Mouse (Mus musculus) lung, adult 18-20 months (tissue): ENCODE results near the gene Frem3.

Experiments
- DNase-seq, 2 experiments: peaks; one replicate each; pipeline ENCODE4 v3.0.0; 2022; ENCODE audit warnings: mixed read lengths in 2 of 2

Gene Frem3

GRCm38 (mm10) chr8:80714461-80714860 is 103.6 kb downstream of the Frem3 start:
- no peak for DNase-seq

GRCm38 (mm10) chr8:80732326-80732725 is 121.4 kb downstream of the Frem3 start:
- DNase-seq: no peak

- DNase-seq: peak in 1 of 2 experiments; percentile 15
Measured at GRCm38 (mm10) chr8:80738046-80738387, 127.1 kb downstream of the Frem3 start.

DNA sequence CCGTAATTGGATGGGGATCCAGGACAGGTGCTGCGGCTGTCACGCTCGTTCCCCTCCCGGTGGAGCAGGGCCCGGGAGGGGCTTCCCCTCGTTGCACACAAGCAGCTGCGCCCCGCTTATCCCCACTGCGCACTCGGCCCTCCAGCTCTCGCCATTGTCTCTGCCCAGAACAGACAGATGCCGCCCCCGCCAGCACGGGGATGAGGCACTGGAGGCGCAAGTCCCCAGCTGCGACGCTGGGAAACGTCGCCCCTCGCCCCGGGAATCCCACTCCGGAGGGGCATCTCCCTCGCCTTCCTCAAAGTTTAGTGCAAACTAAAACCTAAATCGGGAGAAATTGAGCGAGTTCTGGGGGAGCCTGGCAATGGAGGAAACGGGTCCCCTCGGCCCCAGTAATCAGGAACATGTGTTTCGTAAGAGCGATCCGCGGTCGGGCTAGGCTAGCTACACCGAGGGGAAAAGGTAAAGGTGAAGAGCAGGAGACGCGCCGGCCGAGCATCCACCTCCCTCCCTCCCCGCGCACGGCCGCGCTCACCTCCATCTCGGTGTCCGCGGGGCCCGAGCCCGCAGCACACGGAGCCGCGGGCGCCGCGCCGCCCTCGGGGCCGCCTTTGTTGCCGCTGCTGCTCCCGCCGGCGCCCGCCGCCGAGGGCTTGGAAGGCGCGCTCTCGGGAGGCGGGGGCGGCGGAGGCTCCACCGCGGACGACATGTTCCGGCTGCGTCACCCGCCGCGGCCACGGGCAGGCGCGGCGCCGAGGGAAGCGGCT is 127.7 kb downstream of the Frem3 start:
- DNase-seq: peak; percentile 26 to 30

DNA sequence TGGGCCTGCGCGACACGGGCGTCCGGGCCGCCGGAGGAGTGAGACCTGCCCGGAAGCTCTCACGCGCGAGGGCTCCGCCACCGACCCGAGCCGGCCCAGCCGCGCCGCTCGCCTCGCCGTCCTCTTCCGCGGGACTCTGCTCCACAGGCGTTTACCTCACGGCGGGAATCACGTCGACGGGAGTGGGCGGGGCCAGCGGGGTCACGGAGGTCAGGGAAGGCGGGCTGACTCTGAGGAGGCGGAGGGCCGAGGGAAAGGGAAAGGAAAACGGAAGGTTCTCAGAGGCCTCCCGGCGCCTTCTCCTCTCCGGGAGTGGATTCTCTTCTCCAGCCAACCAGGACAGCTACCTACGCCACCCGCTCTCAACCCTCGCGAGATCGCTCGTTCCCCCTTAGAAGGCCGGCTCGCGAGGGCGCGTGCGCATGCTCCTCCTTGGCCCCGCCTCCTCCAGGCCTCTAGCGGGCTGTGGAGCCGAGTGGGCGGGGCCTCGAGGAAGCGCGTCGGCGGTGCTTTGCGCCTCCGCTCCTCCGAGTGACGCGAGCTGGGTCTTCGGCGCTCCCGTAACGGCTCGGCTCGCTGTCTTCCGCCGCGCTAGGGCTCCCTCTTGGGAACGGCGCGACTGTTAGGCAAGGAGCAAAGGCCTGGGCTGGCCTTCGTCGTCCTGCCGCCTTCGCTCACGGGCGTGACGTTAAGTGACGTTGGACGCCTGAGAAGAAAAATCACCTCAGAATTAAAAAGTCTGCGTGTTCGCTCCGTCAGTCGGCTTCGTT is 128.5 kb downstream of the Frem3 start, which contains the start of gene Smarca5:
Gene Smarca5, minus strand, starts transcription at position 343 of the 770 bp plus-strand sequence.
- DNase-seq: peak; percentile 96

- DNase-seq: no peak
Measured at GRCm38 (mm10) chr8:80739932-80740331, 129.1 kb downstream of the Frem3 start.
